Mouse (Mus musculus) heart, embryonic 16.5 days (tissue): Measurements from ENCODE around the gene Cuedc1. TPM values are rescaled to one million over a fixed set of nuclear protein-coding genes. Genes with fewer than 3 reads are reported as not detected.

Experiments
- ATAC-seq: fragments of 200-750 bp; cut with Nextera tagmentation; replicated peaks from 2 replicates; pipeline ENCODE4 v1.8.0; 2017; ENCODE audit warnings: moderate number of reproducible peaks; ENCODE audit not compliant: insufficient read depth, low FRiP score; ENCODE audit errors: extremely low read depth
- H3K27ac ChIP-seq: fragments of 300-500 bp; sonication (generic); 2 replicates; pipeline ENCODE4 v1.5.1; 2014; ENCODE audit warnings: mild to moderate bottlenecking, low read length, control low read depth, moderate library complexity
- H3K27me3 ChIP-seq: fragments of 300-500 bp; sonication (generic); 2 replicates; pipeline ENCODE4 v1.6.1; 2014; ENCODE audit warnings: low read length, mixed read lengths; ENCODE audit not compliant: control insufficient read depth, insufficient read depth
- H3K36me3 ChIP-seq: fragments of 300-500 bp; sonication (generic); 2 replicates; pipeline ENCODE4 v1.6.1; 2014; ENCODE audit not compliant: control insufficient read depth, insufficient read depth
- H3K4me1 ChIP-seq: fragments of 300-500 bp; sonication (generic); 2 replicates; pipeline ENCODE4 v1.6.1; 2014; ENCODE audit warnings: low read length, mixed read lengths; ENCODE audit not compliant: control insufficient read depth, insufficient read depth
- H3K4me2 ChIP-seq: fragments of 300-500 bp; sonication (generic); 2 replicates; pipeline ENCODE4 v1.6.1; 2014; ENCODE audit warnings: low read depth, mild to moderate bottlenecking, control low read depth, low read length
- H3K4me3 ChIP-seq: fragments of 300-500 bp; sonication (generic); 2 replicates; pipeline ENCODE4 v1.5.1; 2014; ENCODE audit warnings: mild to moderate bottlenecking, control low read depth, low read length
- H3K9ac ChIP-seq: fragments of 300-500 bp; sonication (generic); 2 replicates; pipeline ENCODE4 v1.6.1; 2014; ENCODE audit warnings: low read length, control low read depth
- H3K9me3 ChIP-seq: fragments of 300-500 bp; sonication (generic); replicated peaks from 2 replicates; pipeline ENCODE4 v1.6.1; 2016; ENCODE audit warnings: low read length; ENCODE audit not compliant: control insufficient read depth
- WGBS: fragments of 180-500 bp; shearing (Covaris S2); extraction: QIAGEN DNeasy Blood & Tissue Kit; methylation state at CpG from one replicate; pipeline ENCODE4 v1.1.7; 2014; 5-methylcytosine and 5-hydroxymethylcytosine counted together
- polyA plus RNA-seq: library from polyadenylated mRNA; unstranded; fragments of >200 nt; fragmentation: Nextera tagmentation; extraction: Ambion mirVana; gene quantifications from 2 replicates; pipeline ENCODE4 v1.2.1, GENCODE M21; 2015

The Cuedc1 gene
- polyA plus RNA-seq, 1 experiment from 2014 or later = 15.2 TPM

GRCm38 (mm10) chr11:88218155-88218554, 120.3 kb downstream of the Cuedc1 start:
- ATAC-seq = no peak
- Histone ChIP-seq H3K27ac (no peak overlapping the region), H3K4me3 (no peak overlapping the region), H3K9ac (no peak overlapping the region), H3K4me2 (no peak overlapping the region), H3K4me1 (peaks cover 37% of the 10 kb centered on the region), H3K9me3 (no peaks in the 10 kb centered on the region), H3K36me3 (no peaks in the 10 kb centered on the region), H3K27me3 (no peaks in the 10 kb centered on the region)
- WGBS = 47% methylated on average over 6 of the region's 6 CpGs

GRCm38 (mm10) chr11:88218586-88218985, 120.7 kb downstream of the Cuedc1 start:
- Histone ChIP-seq H3K27ac (no peak overlapping the region), H3K9ac (no peak overlapping the region), H3K9me3 (no peaks in the 10 kb centered on the region), H3K4me1 (peaks cover 36% of the 10 kb centered on the region), H3K27me3 (no peaks in the 10 kb centered on the region), H3K4me2 (no peak overlapping the region), H3K4me3 (no peak overlapping the region), H3K36me3 (no peaks in the 10 kb centered on the region)
- no peak for ATAC-seq
- WGBS = 48% methylated on average over 7 of the region's 7 CpGs

- H3K36me3 ChIP-seq = no peaks in the 10 kb centered on the region
- no peaks in the 10 kb centered on the region for H3K27me3 ChIP-seq
- no peak for ATAC-seq
- no peak overlapping the region for H3K27ac ChIP-seq
- WGBS = 82% methylated on average over 15 of the region's 15 CpGs
- no peak overlapping the region for H3K4me3 ChIP-seq
- no peaks in the 10 kb centered on the region for H3K9me3 ChIP-seq
- no peak overlapping the region for H3K4me2 ChIP-seq
- no peak overlapping the region for H3K9ac ChIP-seq
- H3K4me1 ChIP-seq = peaks cover 10% of the 10 kb centered on the region
Observed at GRCm38 (mm10) chr11:88221929-88222475, 124.1 kb downstream of the Cuedc1 start.

- WGBS = 84% methylated on average over 17 of the region's 17 CpGs
- H3K9ac ChIP-seq = no peak overlapping the region
Observed at GRCm38 (mm10) chr11:88227001-88227957, 129.4 kb downstream of the Cuedc1 start.

GRCm38 (mm10) chr11:88231213-88231790, 133.4 kb downstream of the Cuedc1 start:
- no peaks in the 10 kb centered on the region for H3K27me3 ChIP-seq
- H3K4me2 ChIP-seq = no peak overlapping the region
- H3K36me3 ChIP-seq = no peaks in the 10 kb centered on the region
- H3K27ac ChIP-seq = no peak overlapping the region
- H3K4me1 ChIP-seq = peaks cover 12% of the 10 kb centered on the region
- ATAC-seq = no peak
- no peaks in the 10 kb centered on the region for H3K9me3 ChIP-seq
- H3K9ac ChIP-seq = no peak overlapping the region
- 79% methylated on average over 4 of the region's 4 CpGs for WGBS
- H3K4me3 ChIP-seq = no peak overlapping the region

More at GRCm38 (mm10) chr11:88227001-88227957, 129.4 kb downstream of the Cuedc1 start:
- Histone ChIP-seq H3K4me3 (no peak overlapping the region), H3K27ac (no peak overlapping the region), H3K27me3 (no peaks in the 10 kb centered on the region), H3K4me2 (no peak overlapping the region), H3K9me3 (no peaks in the 10 kb centered on the region), H3K36me3 (no peaks in the 10 kb centered on the region), H3K4me1 (peaks cover 2% of the 10 kb centered on the region; the same call in 1 of the 2 replicates)
- no peak for ATAC-seq

- no peaks in the 10 kb centered on the region for H3K36me3 ChIP-seq
- no peak overlapping the region for H3K9ac ChIP-seq
- no peak overlapping the region for H3K27ac ChIP-seq
- peaks cover 12% of the 10 kb centered on the region for H3K4me1 ChIP-seq
- WGBS = 51% methylated on average over 17 of the region's 17 CpGs
- ATAC-seq = peak; percentile 42
- H3K4me3 ChIP-seq = no peak overlapping the region
- no peaks in the 10 kb centered on the region for H3K27me3 ChIP-seq
- no peak overlapping the region for H3K4me2 ChIP-seq
- no peaks in the 10 kb centered on the region for H3K9me3 ChIP-seq
Observed at GRCm38 (mm10) chr11:88233528-88234427, 135.9 kb downstream of the Cuedc1 start.

- ATAC-seq = no peak
- no peaks in the 10 kb centered on the region for H3K36me3 ChIP-seq
- no peak overlapping the region for H3K9ac ChIP-seq
- 60% methylated on average over 4 of the region's 4 CpGs for WGBS
- H3K27ac ChIP-seq = no peak overlapping the region
- no peak overlapping the region for H3K4me3 ChIP-seq
- H3K27me3 ChIP-seq = no peaks in the 10 kb centered on the region
- no peak overlapping the region for H3K4me2 ChIP-seq
- H3K9me3 ChIP-seq = no peaks in the 10 kb centered on the region
- H3K4me1 ChIP-seq = peaks cover 12% of the 10 kb centered on the region
Observed at GRCm38 (mm10) chr11:88234789-88235188, 136.9 kb downstream of the Cuedc1 start.
